Mouse (Mus musculus): ENCODE measurements around the gene Actrt3. TPM values are rescaled to one million over a fixed set of nuclear protein-coding genes. Genes with fewer than 3 reads are reported as not detected.
A peak's percentile ranks its signal among the peaks of the same experiment; 100 is the strongest.

Actrt3 gene
- polyA plus RNA-seq, 1 experiment from 2014 or later = 0.41 TPM

DNA sequence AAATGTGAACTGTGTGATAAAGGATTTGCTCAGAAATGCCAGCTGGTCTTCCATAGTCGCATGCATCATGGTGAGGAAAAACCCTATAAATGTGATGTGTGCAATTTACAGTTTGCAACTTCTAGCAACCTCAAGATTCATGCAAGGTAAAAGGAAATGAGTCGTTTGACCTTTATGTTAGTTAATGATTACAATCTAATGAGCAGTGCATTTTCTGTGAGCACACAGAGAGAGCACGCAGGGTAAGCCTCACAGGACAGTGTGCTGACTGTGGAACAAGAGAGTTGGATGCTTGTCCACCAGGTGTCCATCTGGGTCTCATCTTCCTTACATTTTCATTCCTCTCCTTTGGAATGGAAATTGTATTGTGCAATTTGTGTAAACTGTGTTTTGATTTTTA, 9.3 kb upstream of the Actrt3 start:
- WGBS = 93% methylated on average over 3 of the region's 3 CpGs
- no peak for ATAC-seq
- H3K36me3 ChIP-seq (ENCODE audit: control insufficient read depth, insufficient read depth, low read length) = peaks cover 31% of the 10 kb centered on the region
- no peaks in the 10 kb centered on the region for H3K9me3 ChIP-seq (replicated peaks; ENCODE audit: control insufficient read depth, low read length, poor library complexity, severe bottlenecking)
- H3K4me3 ChIP-seq (ENCODE audit: low read depth, low read length) = no peak overlapping the region
- H3K9ac ChIP-seq (ENCODE audit: low read depth, low read length) = no peak overlapping the region
- no peak overlapping the region for H3K4me2 ChIP-seq (ENCODE audit: low read length)
- no peaks in the 10 kb centered on the region for H3K27me3 ChIP-seq (ENCODE audit: control insufficient read depth, insufficient read depth, low read depth, low read length)
- no peak overlapping the region for H3K27ac ChIP-seq (ENCODE audit: low read length)
- peaks cover 8% of the 10 kb centered on the region for H3K4me1 ChIP-seq (ENCODE audit: control insufficient read depth, insufficient read depth, low read length)

DNA sequence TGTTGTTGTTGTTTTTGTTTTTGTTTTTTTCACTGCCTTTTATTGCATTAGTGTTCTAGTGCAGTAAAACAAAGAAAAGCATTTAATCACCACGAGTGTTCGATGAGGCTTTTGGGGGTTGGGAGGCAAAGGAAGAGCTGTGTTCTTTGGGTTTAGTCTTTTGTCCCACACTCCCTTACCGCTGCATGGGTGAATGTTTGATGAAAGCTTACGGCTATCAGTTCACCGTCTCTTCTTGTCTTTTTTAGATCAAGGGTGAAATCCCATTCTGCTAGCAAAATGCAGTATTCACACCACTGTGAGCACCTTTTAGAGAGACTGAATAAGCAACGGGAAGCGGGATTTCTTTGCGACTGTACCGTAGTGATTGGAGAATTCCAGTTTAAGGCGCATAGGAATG, 3.5 kb upstream of the Actrt3 start:
- H3K4me3 ChIP-seq (ENCODE audit: low read depth, low read length) = peak overlapping the region; percentile 93
- peak overlapping the region; percentile 85; the same call in 1 of the 2 replicates for H3K9ac ChIP-seq (ENCODE audit: low read depth, low read length)
- peaks cover 24% of the 10 kb centered on the region for H3K4me1 ChIP-seq (ENCODE audit: control insufficient read depth, insufficient read depth, low read length)
- H3K4me2 ChIP-seq (ENCODE audit: low read length) = peak overlapping the region; percentile 68
- H3K27ac ChIP-seq (ENCODE audit: low read length) = no peak overlapping the region
- H3K27me3 ChIP-seq (ENCODE audit: control insufficient read depth, insufficient read depth, low read depth, low read length) = no peaks in the 10 kb centered on the region
- no peak for ATAC-seq
- H3K9me3 ChIP-seq (replicated peaks; ENCODE audit: control insufficient read depth, low read length, poor library complexity, severe bottlenecking) = no peaks in the 10 kb centered on the region
- WGBS = 22% methylated on average over 10 of the region's 10 CpGs
- peaks cover 7% of the 10 kb centered on the region for H3K36me3 ChIP-seq (ENCODE audit: control insufficient read depth, insufficient read depth, low read length)

DNA sequence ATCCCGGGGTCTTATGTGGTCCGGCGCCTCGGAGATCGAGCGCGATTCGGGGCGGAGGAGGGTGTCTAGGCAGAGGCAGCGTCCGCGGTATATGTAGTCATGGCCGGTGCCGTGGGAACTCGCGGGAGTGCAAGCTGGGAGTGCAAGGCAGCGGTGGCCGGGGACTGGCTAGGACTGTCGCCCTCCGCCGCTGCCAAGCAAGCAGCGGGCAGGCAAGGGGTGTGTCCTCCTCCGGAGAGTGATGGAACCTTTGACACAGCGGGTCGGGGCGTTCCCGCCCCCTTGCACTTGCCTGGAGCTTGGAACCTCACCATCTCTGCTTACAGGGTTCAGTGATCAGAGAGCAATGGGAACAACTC, 3.0 kb upstream of the Actrt3 start:
- Histone ChIP-seq H3K9ac (ENCODE audit: low read depth, low read length) (peak overlapping the region; percentile 85), H3K4me1 (ENCODE audit: control insufficient read depth, insufficient read depth, low read length) (peaks cover 22% of the 10 kb centered on the region), H3K4me3 (ENCODE audit: low read depth, low read length) (peak overlapping the region; percentile 93), H3K4me2 (ENCODE audit: low read length) (peak overlapping the region; percentile 68), H3K36me3 (ENCODE audit: control insufficient read depth, insufficient read depth, low read length) (peaks cover 7% of the 10 kb centered on the region), H3K27ac (ENCODE audit: low read length) (peak overlapping the region; percentile 98), H3K27me3 (ENCODE audit: control insufficient read depth, insufficient read depth, low read depth, low read length) (peaks cover 3% of the 10 kb centered on the region; the same call in 1 of the 2 replicates), H3K9me3 (replicated peaks; ENCODE audit: control insufficient read depth, low read length, poor library complexity, severe bottlenecking) (no peaks in the 10 kb centered on the region)
- WGBS = 0% methylated on average over 27 of the region's 27 CpGs
- no peak for ATAC-seq

DNA sequence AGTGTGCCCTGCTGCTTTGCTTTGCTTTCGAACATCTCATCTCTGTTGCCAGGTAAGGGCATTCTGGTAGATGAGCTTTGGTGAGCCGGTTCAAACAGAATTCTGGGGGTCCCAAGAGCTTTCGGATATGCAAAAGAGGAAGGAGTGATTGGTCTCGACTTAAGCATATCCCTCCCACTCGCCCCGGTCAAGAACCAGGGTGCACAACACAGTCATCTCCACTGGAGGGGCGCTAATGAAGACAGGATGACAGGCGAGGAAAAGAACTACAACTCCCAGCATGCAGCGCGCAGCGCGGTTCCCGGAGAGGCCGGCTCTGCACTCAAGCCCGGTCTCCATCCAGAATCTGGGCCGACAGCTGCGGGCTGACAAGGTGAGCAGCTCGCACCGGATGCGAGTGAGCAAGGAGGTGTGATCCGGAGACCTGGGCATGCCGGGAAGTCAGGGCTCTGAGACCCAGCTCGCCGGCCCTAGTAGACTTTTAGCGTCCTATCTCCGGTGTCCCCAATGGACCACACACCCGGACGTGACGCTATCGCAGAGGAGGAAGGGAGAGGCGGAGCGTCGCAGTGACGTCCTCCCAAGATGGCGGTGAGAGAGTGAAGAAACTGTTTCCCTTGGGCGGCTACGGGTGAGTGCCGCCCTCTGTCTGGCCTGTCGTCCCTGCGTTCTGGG, 2.5 kb upstream of the Actrt3 start, which contains the start of gene Mynn:
TSS of gene Mynn (plus strand) at position 1 of the 675 bp plus-strand sequence.
- peak; percentile 96 for ATAC-seq
- WGBS = 0% methylated on average over 40 of the region's 40 CpGs
- Histone ChIP-seq H3K9me3 (replicated peaks; ENCODE audit: control insufficient read depth, low read length, poor library complexity, severe bottlenecking) (no peaks in the 10 kb centered on the region), H3K4me1 (ENCODE audit: control insufficient read depth, insufficient read depth, low read length) (peaks cover 22% of the 10 kb centered on the region), H3K9ac (ENCODE audit: low read depth, low read length) (peak within 1 kb of the TSS; percentile 85), H3K4me2 (ENCODE audit: low read length) (peak within 1 kb of the TSS; percentile 68), H3K4me3 (ENCODE audit: low read depth, low read length) (peak within 1 kb of the TSS; percentile 93), H3K36me3 (ENCODE audit: control insufficient read depth, insufficient read depth, low read length) (peaks cover 3% of the 10 kb centered on the region), H3K27ac (ENCODE audit: low read length) (peak within 1 kb of the TSS; percentile 98), H3K27me3 (ENCODE audit: control insufficient read depth, insufficient read depth, low read depth, low read length) (peaks cover 4% of the 10 kb centered on the region; the same call in 1 of the 2 replicates)

DNA sequence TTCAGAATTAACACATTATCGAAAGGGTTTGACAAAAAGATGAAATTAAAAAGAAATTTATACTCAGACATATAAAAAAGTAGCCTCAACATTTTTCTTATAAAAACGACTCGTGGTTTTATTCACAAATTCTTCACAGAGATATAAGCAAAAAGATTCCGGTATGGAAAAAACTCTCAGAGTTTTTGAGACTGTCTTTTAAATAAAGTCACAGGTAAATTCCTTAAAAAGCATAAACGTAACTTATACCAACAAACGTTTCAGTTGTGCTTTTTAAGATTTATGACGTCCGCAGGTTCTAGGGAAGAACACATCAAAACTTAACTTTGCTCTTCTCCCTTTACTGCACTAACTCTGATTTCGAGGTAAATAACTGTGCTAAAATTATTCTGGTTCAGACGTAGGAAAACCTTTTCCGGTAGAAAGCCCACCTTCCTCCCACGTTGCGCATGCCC, 1.9 kb upstream of the Actrt3 start:
- Histone ChIP-seq H3K36me3 (ENCODE audit: control insufficient read depth, insufficient read depth, low read length) (no peaks in the 10 kb centered on the region; the same call in 1 of the 2 replicates), H3K27me3 (ENCODE audit: control insufficient read depth, insufficient read depth, low read depth, low read length) (peaks cover 4% of the 10 kb centered on the region; the same call in 1 of the 2 replicates), H3K27ac (ENCODE audit: low read length) (peak overlapping the region; percentile 98), H3K4me2 (ENCODE audit: low read length) (peak overlapping the region; percentile 62), H3K4me1 (ENCODE audit: control insufficient read depth, insufficient read depth, low read length) (peaks cover 22% of the 10 kb centered on the region), H3K9me3 (replicated peaks; ENCODE audit: control insufficient read depth, low read length, poor library complexity, severe bottlenecking) (no peaks in the 10 kb centered on the region), H3K4me3 (ENCODE audit: low read depth, low read length) (peak overlapping the region; percentile 93), H3K9ac (ENCODE audit: low read depth, low read length) (peak overlapping the region; percentile 85; the same call in 1 of the 2 replicates)
- under 1% methylated on average over 13 of the region's 13 CpGs for WGBS
- ATAC-seq = no peak

DNA sequence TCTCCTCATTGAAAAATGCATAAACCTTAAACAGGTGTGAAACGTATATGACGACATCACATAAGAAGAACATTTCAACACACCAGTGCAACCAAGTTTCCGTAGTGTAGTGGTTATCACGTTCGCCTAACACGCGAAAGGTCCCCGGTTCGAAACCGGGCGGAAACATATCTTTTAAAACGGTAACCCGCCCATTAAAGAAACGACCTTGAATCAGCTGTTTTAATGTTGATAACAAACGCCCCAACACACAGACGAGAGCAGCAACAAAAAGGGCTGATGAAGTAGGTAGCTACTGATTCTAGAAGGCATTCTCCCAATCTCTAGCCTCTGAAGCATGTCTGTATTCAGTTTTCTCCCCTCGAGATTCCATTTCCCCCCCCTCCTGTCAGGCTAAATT, 1.4 kb upstream of the Actrt3 start:
- ATAC-seq = peak; percentile 30
- Histone ChIP-seq H3K4me3 (ENCODE audit: low read depth, low read length) (peak overlapping the region; percentile 43), H3K9ac (ENCODE audit: low read depth, low read length) (no peak overlapping the region), H3K9me3 (replicated peaks; ENCODE audit: control insufficient read depth, low read length, poor library complexity, severe bottlenecking) (no peaks in the 10 kb centered on the region), H3K4me1 (ENCODE audit: control insufficient read depth, insufficient read depth, low read length) (peaks cover 22% of the 10 kb centered on the region), H3K4me2 (ENCODE audit: low read length) (peak overlapping the region; percentile 62), H3K36me3 (ENCODE audit: control insufficient read depth, insufficient read depth, low read length) (no peaks in the 10 kb centered on the region; the same call in 1 of the 2 replicates), H3K27me3 (ENCODE audit: control insufficient read depth, insufficient read depth, low read depth, low read length) (peaks cover 4% of the 10 kb centered on the region; the same call in 1 of the 2 replicates), H3K27ac (ENCODE audit: low read length) (peak overlapping the region; percentile 61)
- under 1% methylated on average over 17 of the region's 17 CpGs for WGBS

DNA sequence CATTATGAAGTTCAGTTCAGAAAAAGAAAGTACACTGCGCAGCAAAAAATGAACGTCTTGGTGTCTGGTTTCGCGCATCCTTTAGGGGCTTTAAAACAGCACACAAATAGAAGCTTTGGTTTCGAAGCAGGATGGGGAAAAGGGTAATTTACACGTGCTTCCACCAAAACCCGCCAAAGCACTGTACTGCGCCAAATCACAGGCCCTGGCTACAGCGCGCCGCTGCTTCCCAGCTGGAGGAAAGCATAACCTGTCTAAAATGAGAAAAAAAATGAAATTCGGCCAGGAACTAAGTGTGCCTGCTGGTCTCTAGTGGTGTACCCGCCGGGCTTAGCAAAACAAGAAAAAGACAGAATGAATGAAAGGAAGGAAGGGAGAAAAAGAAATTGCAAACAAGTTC, 978 bp upstream of the Actrt3 start:
- peak overlapping the region; percentile 62 for H3K4me2 ChIP-seq (ENCODE audit: low read length)
- H3K27me3 ChIP-seq (ENCODE audit: control insufficient read depth, insufficient read depth, low read depth, low read length) = peaks cover 4% of the 10 kb centered on the region; the same call in 1 of the 2 replicates
- H3K4me3 ChIP-seq (ENCODE audit: low read depth, low read length) = peak overlapping the region; percentile 43
- under 1% methylated on average over 14 of the region's 14 CpGs for WGBS
- H3K36me3 ChIP-seq (ENCODE audit: control insufficient read depth, insufficient read depth, low read length) = no peaks in the 10 kb centered on the region; the same call in 1 of the 2 replicates
- peak overlapping the region; percentile 23; the same call in 1 of the 2 replicates for H3K9ac ChIP-seq (ENCODE audit: low read depth, low read length)
- peak overlapping the region; percentile 60 for H3K27ac ChIP-seq (ENCODE audit: low read length)
- no peak for ATAC-seq
- peaks cover 26% of the 10 kb centered on the region for H3K4me1 ChIP-seq (ENCODE audit: control insufficient read depth, insufficient read depth, low read length)
- no peaks in the 10 kb centered on the region for H3K9me3 ChIP-seq (replicated peaks; ENCODE audit: control insufficient read depth, low read length, poor library complexity, severe bottlenecking)

DNA sequence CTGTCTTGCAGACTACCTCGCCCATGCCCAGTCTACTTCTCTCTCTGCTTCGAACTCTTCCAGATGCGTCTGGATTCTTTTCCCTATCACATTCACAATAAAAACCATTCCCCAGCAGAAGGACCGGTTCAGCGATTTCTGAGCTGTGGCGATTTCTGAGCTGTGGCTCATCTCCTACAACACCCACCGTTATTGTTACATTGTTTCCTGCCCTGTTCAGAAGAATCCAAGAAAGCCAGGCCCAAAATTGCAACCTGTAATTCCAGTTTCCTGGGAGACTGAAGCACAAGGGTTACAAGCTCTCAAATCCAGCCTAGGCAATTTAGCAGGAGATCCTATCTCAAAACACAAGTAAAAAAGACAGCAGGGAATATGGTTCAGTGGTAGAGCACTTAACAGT, 2.5 kb downstream of the Actrt3 start:
- no peak overlapping the region for H3K4me3 ChIP-seq (ENCODE audit: low read depth, low read length)
- H3K27me3 ChIP-seq (ENCODE audit: control insufficient read depth, insufficient read depth, low read depth, low read length) = peaks cover 4% of the 10 kb centered on the region; the same call in 1 of the 2 replicates
- H3K9ac ChIP-seq (ENCODE audit: low read depth, low read length) = no peak overlapping the region
- no peak overlapping the region for H3K4me2 ChIP-seq (ENCODE audit: low read length)
- 72% methylated on average over 7 of the region's 7 CpGs for WGBS
- H3K27ac ChIP-seq (ENCODE audit: low read length) = no peak overlapping the region
- no peaks in the 10 kb centered on the region for H3K36me3 ChIP-seq (ENCODE audit: control insufficient read depth, insufficient read depth, low read length)
- ATAC-seq = no peak
- peaks cover 12% of the 10 kb centered on the region for H3K4me1 ChIP-seq (ENCODE audit: control insufficient read depth, insufficient read depth, low read length)
- no peaks in the 10 kb centered on the region for H3K9me3 ChIP-seq (replicated peaks; ENCODE audit: control insufficient read depth, low read length, poor library complexity, severe bottlenecking)

All from midbrain, embryonic 16.5 days (tissue).